Mouse (Mus musculus): ENCODE data around the gene Adam15.
A peak's percentile ranks its signal among the peaks of the same experiment; 100 is the strongest.

The Adam15 gene

GRCm38 (mm10) chr3:89348911-89349868 is 606 bp downstream of the Adam15 start:
- no peak for DNase-seq

GRCm38 (mm10) chr3:89347916-89348315 is 1.9 kb downstream of the Adam15 start:
- DNase-seq = no peak

- no peak for DNase-seq
These were observed 2.8 kb downstream of the Adam15 start for GRCm38 (mm10) chr3:89346815-89347540.

- DNase-seq = no peak
These were observed 6.5 kb downstream of the Adam15 start for GRCm38 (mm10) chr3:89343279-89343678.

- DNase-seq = no peak
These were observed 8.0 kb downstream of the Adam15 start for GRCm38 (mm10) chr3:89341794-89342193.

- no peak for DNase-seq
These were observed 9.3 kb downstream of the Adam15 start for GRCm38 (mm10) chr3:89340465-89340864.

- no peak for DNase-seq
These were observed 10.4 kb downstream of the Adam15 start for GRCm38 (mm10) chr3:89339416-89339815.

GRCm38 (mm10) chr3:89337721-89338578 is 11.8 kb downstream of the Adam15 start, which contains the start of gene Efna4:
Gene Efna4, minus strand, starts transcription at chr3:89338028.
- no peak for DNase-seq

GRCm38 (mm10) chr3:89337062-89337720 is 12.6 kb downstream of the Adam15 start:
- no peak for DNase-seq

GRCm38 (mm10) chr3:89336529-89336928 is 13.3 kb downstream of the Adam15 start:
- DNase-seq = no peak

- no peak for DNase-seq
These were observed 16.7 kb downstream of the Adam15 start for GRCm38 (mm10) chr3:89333053-89333452.

GRCm38 (mm10) chr3:89332476-89332875 is 17.3 kb downstream of the Adam15 start:
- DNase-seq = no peak

- no peak for DNase-seq
These were observed 17.8 kb downstream of the Adam15 start for GRCm38 (mm10) chr3:89332013-89332412.

- DNase-seq = no peak
These were observed 18.2 kb downstream of the Adam15 start for GRCm38 (mm10) chr3:89331561-89331960.

- no peak for DNase-seq
These were observed 18.8 kb downstream of the Adam15 start for GRCm38 (mm10) chr3:89330948-89331347.

- DNase-seq = no peak
These were observed 19.4 kb downstream of the Adam15 start for GRCm38 (mm10) chr3:89330346-89330745.

- no peak for DNase-seq
These were observed 21.2 kb downstream of the Adam15 start for GRCm38 (mm10) chr3:89328623-89329022.

- no peak for DNase-seq
These were observed 22.4 kb downstream of the Adam15 start for GRCm38 (mm10) chr3:89327371-89327870.

- DNase-seq = no peak
These were observed 23.9 kb downstream of the Adam15 start for GRCm38 (mm10) chr3:89325882-89326281.

- DNase-seq = peak; percentile 90
These were observed 27.2 kb downstream of the Adam15 start, which contains the start of gene Efna3 for GRCm38 (mm10) chr3:89322514-89323165. Gene Efna3, minus strand, starts transcription at chr3:89322965.

- no peak for DNase-seq
These were observed 27.7 kb downstream of the Adam15 start for GRCm38 (mm10) chr3:89322131-89322500.

All from layer of hippocampus, adult 9-11 months (tissue).